Mouse (Mus musculus) ES-Bruce4 (cell line): ENCODE data around the gene Zscan2.

Experiments
- CTCF ChIP-seq: IDR thresholded peaks from one replicate; pipeline ENCODE4 v1.8.1; 2011; ENCODE audit warnings: low read depth, low read length
- EP300 ChIP-seq: IDR thresholded peaks from 2 replicates; pipeline ENCODE4 v1.6.1; 2011; ENCODE audit warnings: low read depth, low read length; ENCODE audit not compliant: insufficient read depth

DNA sequence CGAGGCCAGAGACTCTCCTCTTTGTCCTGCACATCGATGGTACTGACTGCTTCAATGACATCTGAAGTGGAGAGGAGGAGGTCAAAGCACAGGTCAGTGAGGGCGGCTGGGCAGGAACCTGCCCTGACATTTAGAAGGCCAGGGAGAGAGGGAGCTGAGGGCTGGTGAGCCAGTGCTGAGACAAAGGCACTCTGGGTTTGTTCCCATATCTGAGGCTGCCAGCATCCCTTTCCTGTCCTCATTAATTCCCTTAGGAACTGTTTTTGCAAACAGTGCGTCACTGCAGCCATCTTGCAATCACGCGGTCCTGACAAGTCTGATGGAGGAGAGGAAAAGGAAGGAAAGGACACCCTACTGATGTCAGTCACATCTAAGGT, 33.0 kb downstream of the Zscan2 start:
- TF ChIP-seq CTCF (no peak), EP300 (no peak)
